Mouse (Mus musculus) ES-Bruce4 (cell line): Measurements from ENCODE around the gene Bag6. TPM values are rescaled to one million over a fixed set of nuclear protein-coding genes. Genes with fewer than 3 reads are reported as not detected.

Experiments used
- H3K27ac ChIP-seq: 2 replicates; pipeline ENCODE4 v1.5.1; 2012; ENCODE audit warnings: low read length, inconsistent platforms; ENCODE audit not compliant: insufficient read depth
- H3K27me3 ChIP-seq: 2 replicates; pipeline ENCODE4 v1.6.1; 2012; ENCODE audit warnings: mild to moderate bottlenecking, low read length, inconsistent platforms; ENCODE audit not compliant: control insufficient read depth, poor library complexity, insufficient read depth, severe bottlenecking
- H3K36me3 ChIP-seq: 2 replicates; pipeline ENCODE4 v1.6.1; 2012; ENCODE audit warnings: inconsistent platforms, mild to moderate bottlenecking, low read length, moderate library complexity; ENCODE audit not compliant: control insufficient read depth, poor library complexity, insufficient read depth, severe bottlenecking
- H3K4me1 ChIP-seq: one replicate; pipeline ENCODE4 v1.8.1; 2011; ENCODE audit warnings: low read length; ENCODE audit not compliant: control insufficient read depth, insufficient read depth
- H3K4me3 ChIP-seq: 2 replicates; pipeline ENCODE4 v1.5.1; 2011; ENCODE audit warnings: low read depth, mild to moderate bottlenecking, low read length
- H3K9ac ChIP-seq: 2 replicates; pipeline ENCODE4 v1.6.1; 2012; ENCODE audit warnings: low read depth, mild to moderate bottlenecking, inconsistent platforms; ENCODE audit not compliant: poor library complexity, severe bottlenecking
- H3K9me3 ChIP-seq: replicated peaks from 2 replicates; pipeline ENCODE4 v1.6.1; 2012; ENCODE audit warnings: mild to moderate bottlenecking, low read length, inconsistent platforms; ENCODE audit not compliant: control insufficient read depth, poor library complexity, insufficient read depth, severe bottlenecking
- CTCF ChIP-seq: IDR thresholded peaks from one replicate; pipeline ENCODE4 v1.8.1; 2011; ENCODE audit warnings: low read depth, low read length
- EP300 ChIP-seq: IDR thresholded peaks from 2 replicates; pipeline ENCODE4 v1.6.1; 2011; ENCODE audit warnings: low read depth, low read length; ENCODE audit not compliant: insufficient read depth
- POLR2A ChIP-seq: IDR thresholded peaks from one replicate; pipeline ENCODE4 v1.8.1; 2011; ENCODE audit warnings: low read length; ENCODE audit not compliant: insufficient read depth
- polyA plus RNA-seq: library from polyadenylated mRNA; stranded (reverse); fragments of >200 nt; gene quantifications from 2 replicates; pipeline ENCODE4 v1.2.4, GENCODE M21; 2011; ENCODE audit warnings: low read depth; ENCODE audit not compliant: missing spikeins, insufficient read depth, insufficient read length

The Bag6 gene
- polyA plus RNA-seq, 1 experiment = 231 TPM

DNA sequence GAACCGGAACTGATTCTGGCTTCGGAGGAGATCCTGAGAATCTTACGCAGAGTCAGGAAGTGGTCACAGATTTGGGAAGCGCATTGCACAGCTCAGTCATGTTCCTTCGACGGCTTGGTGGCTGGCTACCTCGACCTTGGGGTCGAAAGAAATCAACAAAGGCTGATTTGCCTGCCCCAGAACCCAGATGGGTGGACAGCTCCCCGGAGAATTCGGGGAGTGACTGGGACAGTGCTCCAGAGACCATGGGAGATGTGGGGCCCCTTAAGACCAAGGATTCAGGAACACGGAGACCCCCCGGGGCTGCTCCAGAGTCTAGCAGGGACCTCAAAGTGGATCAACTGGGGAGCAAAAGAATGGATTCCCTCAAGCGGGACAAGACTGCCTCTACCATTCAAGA lies 8.0 kb upstream of the Bag6 start:
- Histone ChIP-seq H3K9ac (no peak overlapping the region), H3K9me3 (no peaks in the 10 kb centered on the region), H3K4me3 (no peak overlapping the region), H3K4me1 (no peaks in the 10 kb centered on the region), H3K27ac (no peak overlapping the region), H3K27me3 (no peaks in the 10 kb centered on the region), H3K36me3 (peaks cover 8% of the 10 kb centered on the region)
- TF ChIP-seq EP300 (no peak), CTCF (no peak), POLR2A (no peak)

DNA sequence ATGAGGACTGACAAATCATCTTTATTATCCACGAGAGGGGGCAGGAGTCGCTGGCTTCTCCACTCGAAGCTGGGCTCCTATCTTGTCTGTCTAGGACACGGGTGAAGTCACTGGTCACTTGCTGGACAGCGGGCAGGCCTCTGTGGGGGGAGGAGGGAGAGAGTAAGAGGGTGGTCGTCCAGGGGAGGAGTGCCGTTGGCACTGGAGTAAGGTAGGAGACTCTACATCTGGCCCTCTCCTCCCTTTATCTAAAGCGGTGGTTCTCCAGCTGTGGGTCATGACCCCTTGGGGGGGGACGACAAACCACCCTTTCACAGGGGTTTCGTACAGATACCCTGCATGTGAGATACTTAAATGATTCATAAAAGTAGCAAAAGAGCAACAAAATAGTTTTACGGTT lies 6.0 kb upstream of the Bag6 start:
- Histone ChIP-seq H3K36me3 (peaks cover 3% of the 10 kb centered on the region), H3K27ac (no peak overlapping the region), H3K27me3 (no peaks in the 10 kb centered on the region), H3K9ac (no peak overlapping the region), H3K9me3 (no peaks in the 10 kb centered on the region), H3K4me1 (no peaks in the 10 kb centered on the region), H3K4me3 (no peak overlapping the region)
- no peak for TF ChIP-seq CTCF
- no peak for TF ChIP-seq POLR2A
- TF ChIP-seq EP300 = no peak

DNA sequence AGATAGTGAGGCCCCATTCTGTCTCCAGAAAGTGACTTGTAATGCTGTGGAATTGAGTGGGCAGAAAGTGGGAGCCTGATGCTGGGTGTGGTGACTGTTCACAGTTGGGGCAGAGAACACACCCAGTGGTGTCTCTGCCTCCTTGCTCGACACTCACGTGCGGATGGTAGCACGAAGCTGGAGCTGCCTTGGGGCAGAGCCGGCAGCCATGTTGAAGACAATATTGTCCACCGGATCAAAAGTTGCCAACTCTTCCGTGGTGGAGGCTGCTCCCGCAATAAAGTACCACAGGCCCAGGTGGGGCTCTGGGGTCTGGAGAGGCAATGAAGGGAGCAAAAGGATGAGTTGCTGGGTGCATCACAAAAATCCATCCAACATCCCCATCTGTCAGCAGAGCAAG lies 3.9 kb upstream of the Bag6 start:
- Histone ChIP-seq H3K27ac (no peak overlapping the region), H3K9me3 (no peaks in the 10 kb centered on the region), H3K4me1 (no peaks in the 10 kb centered on the region), H3K4me3 (no peak overlapping the region), H3K27me3 (no peaks in the 10 kb centered on the region), H3K36me3 (no peaks in the 10 kb centered on the region), H3K9ac (no peak overlapping the region)
- TF ChIP-seq EP300 (no peak), POLR2A (no peak), CTCF (no peak)

DNA sequence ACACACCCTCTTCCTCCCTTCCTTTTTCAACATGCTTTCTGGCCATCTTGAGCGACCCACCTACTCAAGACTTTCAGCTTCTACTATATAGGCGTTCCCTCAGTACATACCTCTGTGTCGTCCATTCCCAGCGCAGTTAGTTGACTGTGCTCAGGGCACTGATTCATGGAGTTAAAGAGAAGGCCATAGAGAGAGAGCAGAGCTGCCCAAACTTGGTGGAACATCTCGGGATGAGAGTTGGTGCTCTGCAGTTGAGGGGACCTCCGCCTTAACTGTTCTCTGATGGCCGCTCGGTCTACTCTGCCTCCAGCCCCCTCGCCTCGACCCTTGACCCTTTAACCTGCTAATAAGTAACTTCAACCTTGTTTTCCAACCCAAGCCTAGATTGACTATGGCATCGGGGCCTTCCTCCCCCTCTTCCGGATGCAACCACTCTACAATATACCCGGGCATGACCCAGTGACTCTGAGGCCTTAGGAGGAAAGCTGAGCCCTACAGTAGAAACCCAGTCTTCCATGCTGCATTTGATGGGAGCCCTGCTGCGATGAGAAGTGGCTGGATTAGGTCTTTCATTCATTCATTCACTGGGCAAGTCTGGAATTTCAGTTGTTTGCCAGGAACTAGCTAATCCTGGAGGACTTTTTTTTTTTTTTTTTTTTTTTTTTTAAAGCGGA lies 3.3 kb upstream of the Bag6 start, which contains the start of gene Apom:
Apom (minus strand) TSS at position 551 of the 674 bp plus-strand sequence.
- Histone ChIP-seq H3K36me3 (no peaks in the 10 kb centered on the region), H3K4me3 (no peak within 1 kb of the TSS), H3K4me1 (peaks cover under 1% of the 10 kb centered on the region), H3K27ac (no peak within 1 kb of the TSS), H3K27me3 (no peaks in the 10 kb centered on the region), H3K9ac (no peak within 1 kb of the TSS), H3K9me3 (no peaks in the 10 kb centered on the region)
- TF ChIP-seq CTCF (no peak), POLR2A (no peak), EP300 (no peak)

DNA sequence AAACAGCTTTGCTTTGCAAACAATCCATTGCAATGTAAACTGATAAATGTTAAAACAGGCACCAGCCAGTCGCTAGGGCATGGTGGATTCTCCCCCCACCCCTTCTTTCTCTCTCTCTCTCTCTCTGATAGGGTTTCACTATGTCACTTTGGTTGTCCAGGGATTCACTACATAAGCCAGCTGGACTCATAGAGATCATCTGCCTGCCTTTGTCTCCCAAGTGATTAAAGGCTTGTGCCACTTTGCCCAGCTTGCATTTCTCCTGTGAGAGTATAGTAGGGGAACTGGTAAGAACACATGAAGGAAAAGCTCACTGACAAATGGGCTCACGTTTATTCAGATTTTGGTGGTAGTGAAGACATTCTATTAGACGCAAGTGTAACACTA lies 2.8 kb upstream of the Bag6 start:
- no peak for TF ChIP-seq POLR2A
- no peak for TF ChIP-seq CTCF
- TF ChIP-seq EP300 = no peak
- Histone ChIP-seq H3K4me1 (peaks cover 1% of the 10 kb centered on the region), H3K4me3 (no peak overlapping the region), H3K9ac (no peak overlapping the region), H3K27ac (no peak overlapping the region), H3K9me3 (no peaks in the 10 kb centered on the region), H3K36me3 (no peaks in the 10 kb centered on the region), H3K27me3 (no peaks in the 10 kb centered on the region)

DNA sequence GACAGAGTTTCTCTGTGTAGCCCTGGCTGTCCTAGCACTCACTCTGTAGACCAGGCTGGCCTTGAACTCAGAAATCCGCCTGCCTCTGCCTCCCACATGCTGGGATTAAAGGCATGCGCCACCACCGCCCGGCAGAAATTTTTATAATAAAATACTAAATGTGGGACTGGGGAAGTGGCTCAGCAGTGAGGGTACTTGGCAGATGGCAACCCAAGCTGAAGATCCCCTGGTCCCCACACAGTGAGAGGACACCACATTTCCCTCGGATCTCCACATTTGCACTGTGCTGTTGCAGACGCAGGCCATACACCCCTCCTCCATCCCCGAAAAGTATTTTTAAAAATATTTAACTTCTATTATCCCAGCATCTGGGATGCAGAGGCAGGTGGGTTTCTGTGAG lies 1.5 kb upstream of the Bag6 start:
- H3K4me1 ChIP-seq = peaks cover 1% of the 10 kb centered on the region
- H3K27me3 ChIP-seq = no peaks in the 10 kb centered on the region
- H3K36me3 ChIP-seq = peaks cover 4% of the 10 kb centered on the region
- H3K27ac ChIP-seq = no peak overlapping the region
- no peak overlapping the region for H3K9ac ChIP-seq
- no peak overlapping the region for H3K4me3 ChIP-seq
- no peak for TF ChIP-seq EP300
- TF ChIP-seq POLR2A = no peak
- no peak for TF ChIP-seq CTCF
- no peaks in the 10 kb centered on the region for H3K9me3 ChIP-seq
